Mouse (Mus musculus): Measurements from ENCODE around the gene Acap2.

- no peak for TF ChIP-seq POLR2A (IDR thresholded peaks at IDR 0.05; ENCODE audit: low read depth, low read length)
- no peak for TF ChIP-seq CTCF (IDR thresholded peaks at IDR 0.05; ENCODE audit: extremely low read depth, insufficient read depth, insufficient read length, insufficient replicate concordance)
Measured at GRCm38 (mm10) chr16:31094036-31094435, 107.0 kb downstream of the Acap2 start.
